Mouse (Mus musculus): Measurements from ENCODE around the gene Zbtb16. TPM values are rescaled to one million over a fixed set of nuclear protein-coding genes. Genes with fewer than 3 reads are reported as not detected.

The Zbtb16 gene
- polyA plus RNA-seq, 1 experiment: not detected

- Histone ChIP-seq H3K4me3 (ENCODE audit: insufficient read depth, low read length) (no peak overlapping the region), H3K4me1 (ENCODE audit: control insufficient read depth, insufficient read depth, low read length) (no peaks in the 10 kb centered on the region), H3K27ac (ENCODE audit: insufficient read depth, low read length) (no peak overlapping the region)
- TF ChIP-seq CTCF (IDR thresholded peaks at IDR 0.05; ENCODE audit: borderline replicate concordance, insufficient read depth, low read length) (no peak), POLR2A (IDR thresholded peaks at IDR 0.05; ENCODE audit: low read depth, low read length) (no peak)
Observed at GRCm38 (mm10) chr9:48831560-48832460, 4.2 kb downstream of the Zbtb16 start.

- TF ChIP-seq CTCF (IDR thresholded peaks at IDR 0.05; ENCODE audit: borderline replicate concordance, insufficient read depth, low read length) (no peak), POLR2A (IDR thresholded peaks at IDR 0.05; ENCODE audit: low read depth, low read length) (no peak)
- Histone ChIP-seq H3K27ac (ENCODE audit: insufficient read depth, low read length) (no peak overlapping the region), H3K4me1 (ENCODE audit: control insufficient read depth, insufficient read depth, low read length) (no peaks in the 10 kb centered on the region)
Observed at GRCm38 (mm10) chr9:48828839-48829238, 7.2 kb downstream of the Zbtb16 start.

GRCm38 (mm10) chr9:48826377-48826889 is 9.6 kb downstream of the Zbtb16 start:
- no peaks in the 10 kb centered on the region for H3K4me1 ChIP-seq (ENCODE audit: control insufficient read depth, insufficient read depth, low read length)
- no peak overlapping the region for H3K4me3 ChIP-seq (ENCODE audit: insufficient read depth, low read length)
- TF ChIP-seq CTCF (IDR thresholded peaks at IDR 0.05; ENCODE audit: borderline replicate concordance, insufficient read depth, low read length) (no peak), POLR2A (IDR thresholded peaks at IDR 0.05; ENCODE audit: low read depth, low read length) (no peak)
- no peak overlapping the region for H3K27ac ChIP-seq (ENCODE audit: insufficient read depth, low read length)

More at GRCm38 (mm10) chr9:48828839-48829238, 7.2 kb downstream of the Zbtb16 start:
- no peak overlapping the region for H3K4me3 ChIP-seq (ENCODE audit: insufficient read depth, low read length)

GRCm38 (mm10) chr9:48824533-48825130 is 11.4 kb downstream of the Zbtb16 start:
- no peaks in the 10 kb centered on the region for H3K4me1 ChIP-seq (ENCODE audit: control insufficient read depth, insufficient read depth, low read length)
- TF ChIP-seq POLR2A (IDR thresholded peaks at IDR 0.05; ENCODE audit: low read depth, low read length) (no peak), CTCF (IDR thresholded peaks at IDR 0.05; ENCODE audit: borderline replicate concordance, insufficient read depth, low read length) (no peak)
- no peak overlapping the region for H3K27ac ChIP-seq (ENCODE audit: insufficient read depth, low read length)
- no peak overlapping the region for H3K4me3 ChIP-seq (ENCODE audit: insufficient read depth, low read length)

GRCm38 (mm10) chr9:48823851-48824250 is 12.2 kb downstream of the Zbtb16 start:
- Histone ChIP-seq H3K4me3 (ENCODE audit: insufficient read depth, low read length) (no peak overlapping the region), H3K27ac (ENCODE audit: insufficient read depth, low read length) (no peak overlapping the region), H3K4me1 (ENCODE audit: control insufficient read depth, insufficient read depth, low read length) (no peaks in the 10 kb centered on the region)
- no peak for TF ChIP-seq POLR2A (IDR thresholded peaks at IDR 0.05; ENCODE audit: low read depth, low read length)
- no peak for TF ChIP-seq CTCF (IDR thresholded peaks at IDR 0.05; ENCODE audit: borderline replicate concordance, insufficient read depth, low read length)

GRCm38 (mm10) chr9:48823319-48823705 is 12.7 kb downstream of the Zbtb16 start:
- H3K27ac ChIP-seq (ENCODE audit: insufficient read depth, low read length): no peak overlapping the region
- TF ChIP-seq CTCF (IDR thresholded peaks at IDR 0.05; ENCODE audit: borderline replicate concordance, insufficient read depth, low read length) (no peak), POLR2A (IDR thresholded peaks at IDR 0.05; ENCODE audit: low read depth, low read length) (no peak)
- no peaks in the 10 kb centered on the region for H3K4me1 ChIP-seq (ENCODE audit: control insufficient read depth, insufficient read depth, low read length)
- no peak overlapping the region for H3K4me3 ChIP-seq (ENCODE audit: insufficient read depth, low read length)

GRCm38 (mm10) chr9:48822586-48823318 is 13.3 kb downstream of the Zbtb16 start:
- no peaks in the 10 kb centered on the region for H3K4me1 ChIP-seq (ENCODE audit: control insufficient read depth, insufficient read depth, low read length)
- H3K4me3 ChIP-seq (ENCODE audit: insufficient read depth, low read length): no peak overlapping the region

GRCm38 (mm10) chr9:48821916-48822585 is 14.0 kb downstream of the Zbtb16 start:
- no peak overlapping the region for H3K27ac ChIP-seq (ENCODE audit: insufficient read depth, low read length)

More at GRCm38 (mm10) chr9:48822586-48823318, 13.3 kb downstream of the Zbtb16 start:
- H3K27ac ChIP-seq (ENCODE audit: insufficient read depth, low read length): no peak overlapping the region
- TF ChIP-seq POLR2A (IDR thresholded peaks at IDR 0.05; ENCODE audit: low read depth, low read length) (no peak), CTCF (IDR thresholded peaks at IDR 0.05; ENCODE audit: borderline replicate concordance, insufficient read depth, low read length) (no peak)

GRCm38 (mm10) chr9:48821431-48821830 is 14.6 kb downstream of the Zbtb16 start:
- no peak overlapping the region for H3K27ac ChIP-seq (ENCODE audit: insufficient read depth, low read length)
- no peak overlapping the region for H3K4me3 ChIP-seq (ENCODE audit: insufficient read depth, low read length)
- no peak for TF ChIP-seq POLR2A (IDR thresholded peaks at IDR 0.05; ENCODE audit: low read depth, low read length)
- H3K4me1 ChIP-seq (ENCODE audit: control insufficient read depth, insufficient read depth, low read length): no peaks in the 10 kb centered on the region

More at GRCm38 (mm10) chr9:48821916-48822585, 14.0 kb downstream of the Zbtb16 start:
- no peak for TF ChIP-seq CTCF (IDR thresholded peaks at IDR 0.05; ENCODE audit: borderline replicate concordance, insufficient read depth, low read length)
- no peak for TF ChIP-seq POLR2A (IDR thresholded peaks at IDR 0.05; ENCODE audit: low read depth, low read length)
- Histone ChIP-seq H3K4me1 (ENCODE audit: control insufficient read depth, insufficient read depth, low read length) (no peaks in the 10 kb centered on the region), H3K4me3 (ENCODE audit: insufficient read depth, low read length) (no peak overlapping the region)
